Mouse (Mus musculus) gastrocnemius, adult 18-20 months (tissue): ENCODE measurements around the gene Slc45a3. TPM values are rescaled to one million over a fixed set of nuclear protein-coding genes. Genes with fewer than 3 reads are reported as not detected.
A peak's percentile ranks its signal among the peaks of the same experiment; 100 is the strongest.

Source experiments
- DNase-seq: peaks from one replicate; pipeline ENCODE4 v3.0.0; 2021; ENCODE audit warnings: low spot score
- long read RNA-seq, 2 experiments: library from polyadenylated mRNA; stranded (forward); transcript quantifications; one replicate each; pipeline ENCODE4 v2.0.0; 2021
- total RNA-seq, 2 experiments: library from RNA; stranded (reverse); gene quantifications; 2 replicates each; pipeline ENCODE4 v1.2.3; 2021

Slc45a3 gene
- total RNA-seq, result 1 to 10 TPM; 1.4 to 2.2 TPM
- long read RNA-seq, experiment 1, partial matches to known transcripts, result 0 of 2 reads
- long read RNA-seq, experiment 1, other reads (novel, unspliced or antisense), result 0 of 2 reads
- long read RNA-seq, experiment 2, partial matches to known transcripts, result 0 of 1 reads
- long read RNA-seq, experiment 2, other reads (novel, unspliced or antisense), result 0 of 1 reads

DNA sequence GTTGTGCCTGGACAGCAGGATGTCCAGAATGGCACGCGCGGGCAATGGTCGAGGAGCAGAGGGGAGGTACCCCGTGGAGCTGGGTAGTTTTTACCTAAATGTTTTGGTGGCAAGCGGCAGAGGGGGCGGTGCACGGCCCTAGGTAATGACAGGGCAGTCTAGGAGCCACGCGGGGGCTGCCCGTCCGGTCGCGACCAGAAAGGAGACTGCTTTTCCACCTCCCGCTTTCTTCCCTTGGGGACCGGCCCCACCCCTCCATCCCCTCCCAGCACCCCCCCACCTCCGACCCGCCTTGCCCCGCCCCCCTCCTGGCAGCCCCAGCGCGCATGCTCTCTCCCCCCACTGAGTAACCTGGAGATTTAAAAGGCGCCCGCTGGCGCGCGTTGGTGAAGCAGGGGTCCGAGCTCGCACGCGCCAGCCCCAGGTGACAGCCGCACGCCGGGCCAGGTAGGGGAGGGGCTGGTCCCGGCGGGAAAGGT is at the start of gene Slc45a3:
Slc45a3 (plus strand) TSS at position 362 of the 479 bp plus-strand sequence.
- no peak for DNase-seq

GRCm38 (mm10) chr1:131917634-131918033 is 45.1 kb upstream of the Slc45a3 start:
- DNase-seq, result no peak

DNA sequence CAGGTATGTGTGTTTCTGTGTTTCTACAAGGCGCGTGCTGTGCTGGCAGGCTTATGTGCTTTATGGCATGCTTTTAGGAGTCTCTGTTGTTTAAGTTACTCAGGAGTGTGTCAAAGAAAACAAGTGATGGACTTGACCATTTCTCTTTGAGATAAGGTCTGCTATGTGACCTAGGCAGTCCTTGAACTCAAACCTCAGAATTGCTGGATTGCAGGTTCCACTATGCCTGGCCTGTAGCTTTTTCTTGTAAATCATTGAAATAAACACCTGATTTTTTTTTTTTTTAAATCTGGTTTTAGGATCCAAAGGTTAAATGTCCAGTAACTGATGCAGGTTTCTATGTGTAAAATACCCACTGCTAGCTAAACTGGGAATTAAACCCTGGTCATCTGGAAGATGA is 43.7 kb upstream of the Slc45a3 start:
- DNase-seq, result no peak

DNA sequence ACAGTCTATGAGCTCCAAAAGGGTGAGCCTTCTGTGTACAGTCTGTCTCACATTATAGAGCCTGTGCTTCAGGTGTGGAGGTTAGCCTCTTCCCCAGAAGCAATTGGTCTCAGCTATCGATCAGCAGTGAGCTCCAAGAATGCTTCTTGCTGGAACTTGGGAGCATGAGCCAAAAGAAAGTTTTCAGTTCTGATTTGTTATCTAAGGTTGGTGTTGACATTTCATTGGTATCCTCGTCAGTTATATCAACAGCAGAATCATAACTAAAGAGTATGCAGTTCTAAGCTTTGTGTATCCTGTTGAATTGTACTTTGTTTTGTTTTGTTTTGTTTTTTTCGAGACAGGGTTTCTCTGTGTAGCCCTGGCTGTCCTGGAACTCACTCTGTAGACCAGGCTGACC is 40.7 kb upstream of the Slc45a3 start:
- no peak for DNase-seq

DNA sequence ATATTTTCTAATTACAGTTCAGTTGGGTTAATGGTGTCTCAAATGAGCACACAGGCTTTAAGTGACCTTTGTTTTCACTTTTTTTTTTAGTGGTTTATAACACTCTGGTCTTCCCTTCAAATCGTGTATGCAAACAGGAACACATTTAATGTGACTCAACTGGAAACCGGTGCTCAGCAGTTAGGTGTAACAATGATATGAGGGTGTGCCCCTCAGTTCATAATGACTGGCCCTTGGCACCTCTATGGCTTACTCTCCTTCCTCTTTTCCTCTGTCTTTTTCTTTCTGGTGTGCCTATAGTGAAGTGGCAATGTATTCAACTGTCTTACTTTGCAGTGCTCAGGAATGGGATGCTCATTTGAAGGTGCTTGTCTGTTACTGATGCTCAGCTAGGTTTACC is 29.3 kb upstream of the Slc45a3 start:
- DNase-seq, result no peak

DNA sequence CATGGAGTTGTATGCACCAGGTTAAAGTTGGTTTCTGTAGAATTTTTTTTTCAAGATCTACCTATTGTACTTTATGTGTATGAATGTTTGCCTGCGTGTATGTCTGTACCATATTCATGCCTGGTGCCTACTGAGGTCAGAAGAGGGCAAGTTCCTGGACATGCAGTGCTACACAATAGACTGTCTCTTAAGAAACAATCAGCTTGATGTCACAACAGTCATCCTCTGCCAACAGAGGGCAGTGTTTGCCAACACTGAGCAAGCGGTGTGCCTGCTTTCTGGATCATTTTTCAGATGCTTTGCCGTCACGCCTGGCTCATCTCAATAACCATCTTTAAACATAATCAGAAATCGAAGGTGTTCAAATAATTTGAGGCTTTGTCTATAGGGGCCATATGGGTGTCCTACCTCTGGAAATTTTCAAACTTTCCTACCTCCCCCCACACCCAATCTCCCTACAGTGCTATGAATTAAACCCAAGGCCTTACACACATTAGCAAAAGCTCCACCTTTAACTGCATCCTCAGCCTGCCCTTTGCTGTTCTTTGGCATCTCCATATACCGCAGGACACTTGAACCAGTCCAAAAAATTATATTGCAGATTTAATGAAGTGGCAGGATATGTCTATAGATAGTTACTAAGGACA is 25.0 kb upstream of the Slc45a3 start:
- DNase-seq, result peak; percentile 49

- no peak for DNase-seq
These were observed 24.0 kb upstream of the Slc45a3 start for GRCm38 (mm10) chr1:131938811-131939210.

- no peak for DNase-seq
These were observed 22.0 kb upstream of the Slc45a3 start for GRCm38 (mm10) chr1:131940711-131941244.

GRCm38 (mm10) chr1:131941501-131941900 is 21.3 kb upstream of the Slc45a3 start:
- no peak for DNase-seq

GRCm38 (mm10) chr1:131942621-131943590 is 19.9 kb upstream of the Slc45a3 start:
- DNase-seq, result no peak

DNA sequence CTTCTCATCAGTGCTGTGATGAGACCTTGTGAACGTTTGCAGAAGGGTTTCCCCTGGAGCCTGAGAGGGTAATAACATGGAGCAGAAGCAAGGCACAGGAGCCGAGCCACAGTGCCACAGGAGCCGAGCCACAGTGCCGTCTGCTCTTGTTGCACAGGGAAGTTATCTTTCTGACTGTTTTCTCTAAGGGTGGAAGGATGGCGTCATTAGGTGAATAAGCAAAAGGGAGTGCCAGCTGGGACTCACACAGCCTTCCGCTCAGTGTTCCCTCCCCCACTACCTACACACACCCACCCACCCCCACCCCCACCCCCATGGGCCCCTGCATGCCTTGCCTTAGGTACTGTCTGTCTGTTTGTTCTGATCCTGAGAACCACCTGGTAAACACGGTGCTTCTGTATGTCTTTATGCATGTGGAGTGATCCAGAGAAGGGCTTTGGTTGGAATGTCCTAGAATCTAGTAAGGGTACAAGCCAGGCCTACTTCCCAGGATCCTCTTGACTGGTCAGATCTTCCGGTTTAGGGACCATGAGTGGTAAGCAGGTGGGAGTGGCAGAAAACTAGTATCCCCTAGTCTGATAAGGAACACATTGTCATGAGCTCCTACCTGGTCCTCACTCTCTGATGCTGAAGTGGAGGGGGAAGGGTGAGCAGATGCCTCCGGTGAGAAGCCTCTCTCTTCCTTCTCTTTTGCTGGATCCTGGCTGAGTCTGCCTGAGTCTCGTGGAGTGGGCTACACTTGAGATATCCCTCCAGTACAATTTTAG is 16.9 kb upstream of the Slc45a3 start:
- no peak for DNase-seq

- no peak for DNase-seq
These were observed 16.1 kb upstream of the Slc45a3 start for GRCm38 (mm10) chr1:131946462-131947215.

DNA sequence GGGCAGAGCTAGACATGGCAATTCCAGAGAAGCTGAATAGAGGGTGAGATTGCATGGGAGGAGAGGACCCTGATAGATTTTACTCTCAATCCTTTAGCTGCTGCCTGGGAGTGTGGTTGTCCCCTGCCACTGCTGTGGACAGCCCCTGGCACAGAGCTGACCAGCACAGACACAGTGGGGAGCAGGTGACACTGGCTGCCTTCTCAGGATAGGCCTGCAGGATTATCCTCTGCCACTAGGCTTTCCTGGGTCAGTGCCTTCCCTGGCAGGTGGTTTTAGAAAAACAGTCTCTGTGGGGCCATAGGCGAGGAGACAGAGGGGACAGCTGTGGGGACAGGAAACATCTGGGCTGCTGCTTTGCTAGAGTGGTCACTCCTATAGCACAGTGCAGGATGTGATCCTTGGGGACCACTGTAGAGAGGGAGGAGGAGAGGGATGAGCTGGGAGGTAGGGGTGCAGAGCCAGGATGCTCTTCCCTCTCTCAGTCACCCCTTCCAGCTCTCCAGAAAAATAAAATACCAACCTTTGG is 14.7 kb upstream of the Slc45a3 start:
- DNase-seq, result no peak

DNA sequence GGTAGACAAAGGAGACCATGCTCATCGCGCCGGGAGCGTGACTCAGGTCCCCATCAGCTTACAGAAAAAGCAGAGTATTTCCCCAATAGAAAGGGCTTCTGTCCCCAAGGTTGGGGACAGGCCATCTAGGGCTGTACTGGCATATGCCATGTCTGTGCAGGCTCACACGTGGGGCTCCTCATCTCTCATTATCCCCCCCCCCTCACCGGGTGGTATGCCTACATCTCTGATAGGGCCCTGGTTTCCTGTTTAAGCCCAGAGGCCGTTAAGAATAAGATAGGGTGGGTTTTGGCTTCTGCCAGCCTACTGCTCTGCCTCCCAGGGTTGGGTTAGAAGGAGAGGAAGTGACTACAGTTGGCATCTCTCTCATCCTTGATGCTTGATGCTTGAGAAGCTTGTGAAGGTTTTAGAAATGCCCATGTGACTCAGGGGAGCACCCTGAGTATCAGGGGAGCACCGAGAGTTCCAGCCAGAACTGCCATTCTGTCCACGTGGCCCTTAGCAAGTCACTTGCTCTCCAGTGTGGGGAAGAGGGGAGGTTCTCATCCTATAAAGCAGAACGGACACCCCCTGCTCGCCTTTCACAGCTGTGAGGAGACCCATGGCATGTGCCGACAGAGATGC is 8.4 kb upstream of the Slc45a3 start:
- no peak for DNase-seq

- DNase-seq, result no peak
These were observed 7.5 kb upstream of the Slc45a3 start for GRCm38 (mm10) chr1:131955131-131955757.

DNA sequence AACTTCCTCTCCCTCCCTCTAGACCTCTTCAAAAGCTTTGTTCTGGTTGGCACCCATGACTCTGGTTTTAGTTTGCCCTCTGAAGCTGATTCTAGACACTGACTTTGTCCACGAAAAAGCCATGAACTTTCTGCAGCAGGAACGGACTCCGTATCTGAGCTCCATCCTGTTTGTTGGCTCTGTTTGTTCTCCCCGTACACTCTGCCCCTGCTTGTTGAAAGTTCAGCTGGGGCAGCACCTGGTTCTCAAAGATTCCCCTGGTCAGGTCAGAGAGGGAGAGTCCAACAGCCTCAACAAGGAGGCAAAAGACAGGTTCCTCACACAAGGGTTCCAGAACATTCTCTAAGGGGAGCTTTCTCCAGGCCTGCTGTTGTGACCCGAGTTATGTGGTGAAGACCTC is 5.4 kb upstream of the Slc45a3 start:
- no peak for DNase-seq

- DNase-seq, result no peak
These were observed 1.8 kb upstream of the Slc45a3 start for GRCm38 (mm10) chr1:131961004-131961403.

DNA sequence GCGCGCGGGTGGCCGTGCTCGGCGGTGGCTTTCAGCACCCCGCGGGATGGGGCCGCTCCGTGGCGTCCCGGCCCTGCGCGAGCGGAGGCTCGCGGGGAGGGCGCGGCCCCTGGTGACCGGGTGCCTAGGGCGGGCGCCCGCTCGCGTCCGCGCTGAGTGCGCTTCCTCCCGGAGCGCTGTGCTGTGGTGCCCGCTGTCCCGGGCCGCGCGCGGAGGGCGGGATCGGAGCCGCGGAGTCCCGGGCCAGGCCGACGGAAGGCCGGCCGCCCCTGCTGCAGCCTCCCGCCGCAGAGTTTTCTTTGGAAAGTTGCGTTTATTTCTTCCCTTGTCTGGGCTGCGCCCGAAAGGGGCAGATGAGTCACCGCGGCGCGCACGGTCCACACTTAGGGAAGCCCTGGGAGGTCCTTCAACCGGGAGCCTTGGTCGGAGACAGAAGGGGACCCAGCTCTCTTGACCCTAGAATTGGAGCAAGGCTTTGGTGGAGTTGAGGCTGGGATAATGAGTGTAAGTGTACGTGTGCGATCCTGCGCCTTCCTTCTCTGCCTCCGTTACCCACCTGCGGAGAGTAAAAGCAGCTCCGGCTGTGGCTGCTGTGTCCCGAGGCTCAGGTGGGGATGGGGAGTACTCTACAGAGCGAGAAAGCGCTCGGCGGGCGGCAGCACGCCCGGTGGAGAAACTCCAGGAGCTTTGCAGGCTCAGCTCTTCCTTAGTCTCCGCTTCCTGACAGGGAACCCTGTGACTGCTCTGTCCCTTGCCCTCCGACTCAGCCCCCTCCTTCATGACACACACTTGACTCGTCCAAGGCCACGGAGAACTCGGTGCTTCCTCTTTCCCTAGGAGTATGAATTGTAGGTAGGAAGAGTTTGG is 551 bp downstream of the Slc45a3 start:
- DNase-seq, result no peak
